8 mouse cellular contexts compared by ENCODE assay signal in the genomic region with DNA sequence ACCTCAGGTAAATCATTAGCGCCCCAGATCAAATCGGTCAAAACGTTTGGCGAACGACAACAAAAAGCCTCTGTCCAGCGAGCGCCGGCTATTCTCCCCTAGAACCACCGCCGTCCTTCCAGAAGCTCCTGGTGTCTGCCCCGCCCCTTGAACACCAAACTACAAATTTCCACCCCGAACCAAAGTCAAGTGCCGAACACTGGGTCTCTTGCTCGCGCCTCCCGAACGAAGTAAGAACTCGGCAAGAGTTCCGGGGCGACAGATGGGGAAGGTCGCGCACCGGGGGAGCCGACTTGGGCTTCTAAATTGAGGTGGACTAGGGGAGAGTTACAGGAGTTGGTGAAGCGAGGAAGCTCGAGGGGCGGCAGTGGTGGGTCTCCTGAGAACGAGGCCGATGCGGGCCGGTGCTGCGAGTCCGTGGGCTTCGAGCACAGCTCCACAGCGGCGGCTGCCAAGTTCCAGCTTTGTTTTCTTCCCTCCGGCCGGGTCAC. TPM values are rescaled to one million over a fixed set of nuclear protein-coding genes. Genes with fewer than 3 reads are reported as not detected.
DNase-seq lines count a peak whose midpoint lies in the region; ATAC-seq and TF ChIP-seq lines count a peak whose summit lies in the region.

Gene Tubgcp4, plus strand, starts transcription at position 174 of the 491 bp plus-strand sequence.

- peak within 1 kb of the TSS; percentile 72 for H3K9ac ChIP-seq in limb, embryonic 15.5 days
- H3K9ac ChIP-seq in midbrain, postnatal 0 days (replicated peaks; ENCODE audit: low read length, poor library complexity, severe bottlenecking): peak within 1 kb of the TSS; percentile 75

- H3K4me2 ChIP-seq in limb, embryonic 15.5 days: peak within 1 kb of the TSS; percentile 72
- peak within 1 kb of the TSS; percentile 87 for H3K4me2 ChIP-seq in midbrain, postnatal 0 days (ENCODE audit: low read depth, low read length, poor library complexity, severe bottlenecking)

- peak within 1 kb of the TSS; percentile 97 for H3K4me3 ChIP-seq in cortical plate, adult 2 months (ENCODE audit: insufficient read depth, low read length)
- H3K4me3 ChIP-seq in limb, embryonic 15.5 days: peak within 1 kb of the TSS; percentile 86
- H3K4me3 ChIP-seq in midbrain, postnatal 0 days (ENCODE audit: low read depth, low read length): peak within 1 kb of the TSS; percentile 79

- peak; percentile 37 to 70 for DNase-seq in urinary bladder, adult 18-20 months (ENCODE audit: low spot score in 2 of 2)
- no peak for DNase-seq in urinary bladder, postnatal 10 days (ENCODE audit: low spot score)
- DNase-seq in kidney, adult 11 months: peak; percentile 64
- peak; percentile 17 for DNase-seq in midbrain, postnatal 0 days (ENCODE audit: low spot score)
- DNase-seq in cerebellum, adult 11 months: no peak

- H3K4me1 ChIP-seq in cortical plate, adult 2 months (ENCODE audit: control insufficient read depth, insufficient read depth, low read length): peaks cover 2% of the 10 kb centered on the region
- peaks cover 16% of the 10 kb centered on the region for H3K4me1 ChIP-seq in limb, embryonic 15.5 days
- H3K4me1 ChIP-seq in midbrain, postnatal 0 days (ENCODE audit: insufficient read depth, low read length): peaks cover 13% of the 10 kb centered on the region

- no peaks in the 10 kb centered on the region for H3K27me3 ChIP-seq in limb, embryonic 15.5 days
- H3K27me3 ChIP-seq in midbrain, postnatal 0 days (ENCODE audit: insufficient read depth, low read length): no peaks in the 10 kb centered on the region

- WGBS in limb, embryonic 15.5 days: under 1% methylated on average over 35 of the region's 38 CpGs
- under 1% methylated on average over 38 of the region's 38 CpGs for WGBS in midbrain, postnatal 0 days

- no peak for TF ChIP-seq POLR2A in cortical plate, adult 2 months (IDR thresholded peaks at IDR 0.05; ENCODE audit: extremely low read depth, insufficient read depth, low read length)

- no peak for TF ChIP-seq CTCF in cortical plate, adult 2 months (IDR thresholded peaks at IDR 0.05; ENCODE audit: extremely low read depth, insufficient read depth, low read length)
- TF ChIP-seq CTCF in midbrain, postnatal 0 days (IDR thresholded peaks at IDR 0.05): no peak

- ATAC-seq in granulocyte monocyte progenitor cell, adult 5-6 weeks (replicated peaks; ENCODE audit: poor library complexity, severe bottlenecking): peak; percentile 27
- ATAC-seq in limb, embryonic 15.5 days (ENCODE audit: insufficient number of reproducible peaks, low FRiP score, low TSS enrichment, low read depth): 0 out of 2 replicates have a peak, but pooled peaks have one; percentile 30
- ATAC-seq in midbrain, postnatal 0 days (ENCODE audit: low FRiP score): peak; percentile 11; the same call in 1 of the 2 replicates

- peak within 1 kb of the TSS; percentile 89 for H3K27ac ChIP-seq in cortical plate, adult 2 months (ENCODE audit: insufficient read depth, low read length)
- peak within 1 kb of the TSS; percentile 89 for H3K27ac ChIP-seq in limb, embryonic 15.5 days
- peak within 1 kb of the TSS; percentile 71 for H3K27ac ChIP-seq in midbrain, postnatal 0 days (ENCODE audit: low read depth, low read length)

- H3K36me3 ChIP-seq in limb, embryonic 15.5 days: peaks cover 25% of the 10 kb centered on the region
- peaks cover 12% of the 10 kb centered on the region for H3K36me3 ChIP-seq in midbrain, postnatal 0 days (ENCODE audit: insufficient read depth, low read length)

- H3K9me3 ChIP-seq in limb, embryonic 15.5 days: no peaks in the 10 kb centered on the region
- H3K9me3 ChIP-seq in midbrain, postnatal 0 days (ENCODE audit: low read length): no peaks in the 10 kb centered on the region

RNA-seq across cellular contexts. Expression of gene Tubgcp4, which starts in this region (rescaled TPM):
- polyA plus RNA-seq in cortical plate, adult 2 months (2012; rRNA removed): 31.3 and 34.5 TPM in 2 replicates
- 48.4 and 60.8 TPM in 2 replicates for total RNA-seq in granulocyte monocyte progenitor cell, adult 5-6 weeks (2014; fragmentation: Nextera tagmentation)
- total RNA-seq in granulocyte monocyte progenitor cell, adult 5-6 weeks (2017): 27.0 and 36.1 TPM in 2 replicates
- 48.7 and 48.9 TPM in 2 replicates for polyA plus RNA-seq in limb, embryonic 15.5 days (2015; fragmentation: Nextera tagmentation; extraction: Ambion mirVana)
- total RNA-seq in midbrain, postnatal 0 days (2014; rRNA removed): 35.8 and 38.2 TPM in 2 replicates
- 21.2 and 23.0 TPM in 2 replicates for polyA plus RNA-seq in midbrain, postnatal 0 days (2015; fragmentation: Nextera tagmentation; extraction: Ambion mirVana)

Comparison
In these comparisons a context has a peak if more than half of its experiments do, and no peak if none do; other contexts are left out.
1. DNase-seq: peak in urinary bladder, adult 18-20 months (2 of 2), kidney, adult 11 months (single experiment) and midbrain, postnatal 0 days (single experiment); none in urinary bladder, postnatal 10 days (single experiment) and cerebellum, adult 11 months (single experiment).
2. Peak in every context shown above with its lines, with median percentiles within 50 percentile points of each other: H3K27ac ChIP-seq, H3K4me3 ChIP-seq and ATAC-seq.